Mouse (Mus musculus) heart, embryonic 14.5 days (tissue): Measurements from ENCODE around the gene Mgat4b. TPM values are rescaled to one million over a fixed set of nuclear protein-coding genes. Genes with fewer than 3 reads are reported as not detected.

ENCODE experiments used
- ATAC-seq: fragments of 200-750 bp; cut with Nextera tagmentation; 2 replicates; pipeline ENCODE4 v1.8.0; 2017; ENCODE audit warnings: low read depth, moderate TSS enrichment; ENCODE audit not compliant: insufficient number of reproducible peaks, insufficient read depth, low FRiP score
- H3K27ac ChIP-seq, 2 experiments: fragments of 200-500 bp in 1 of 2; fragments of 300-500 bp in 1 of 2; sonication (generic) in 1 of 2; replicated peaks in 1 of 2; 2 replicates each; pipeline ENCODE4 v1.5.1; 2012 to 2014; ENCODE audit warnings: low read depth in 2 of 2, low read length in 2 of 2, control low read depth in 1 of 2, mild to moderate bottlenecking in 1 of 2, mixed read lengths in 1 of 2; ENCODE audit not compliant: control insufficient read depth in 1 of 2, insufficient read depth in 1 of 2
- H3K27me3 ChIP-seq: fragments of 300-500 bp; sonication (generic); 2 replicates; pipeline ENCODE4 v1.6.1; 2014; ENCODE audit warnings: mild to moderate bottlenecking, low read length, control low read depth; ENCODE audit not compliant: control insufficient read depth, insufficient read depth
- H3K36me3 ChIP-seq: fragments of 300-500 bp; sonication (generic); 2 replicates; pipeline ENCODE4 v1.6.1; 2014; ENCODE audit warnings: mild to moderate bottlenecking, control low read depth, low read length, mixed read lengths; ENCODE audit not compliant: control insufficient read depth, insufficient read depth
- H3K4me1 ChIP-seq, 2 experiments: fragments of 200-500 bp in 1 of 2; fragments of 300-500 bp in 1 of 2; sonication (generic) in 1 of 2; 2 replicates each; pipeline ENCODE4 v1.6.1; 2012 to 2014; ENCODE audit warnings: low read length in 2 of 2, control low read depth in 1 of 2, mixed read lengths in 1 of 2; ENCODE audit not compliant: control insufficient read depth in 2 of 2, insufficient read depth in 2 of 2
- H3K4me2 ChIP-seq: fragments of 300-500 bp; sonication (generic); 2 replicates; pipeline ENCODE4 v1.6.1; 2014; ENCODE audit warnings: mild to moderate bottlenecking, low read length
- H3K4me3 ChIP-seq, 2 experiments: fragments of 200-500 bp in 1 of 2; fragments of 300-500 bp in 1 of 2; sonication (generic) in 1 of 2; 2 replicates each; pipeline ENCODE4 v1.5.1; 2012 to 2014; ENCODE audit warnings: low read length in 2 of 2, mild to moderate bottlenecking in 2 of 2, control low read depth in 1 of 2, low read depth in 1 of 2, moderate library complexity in 1 of 2; ENCODE audit not compliant: control insufficient read depth in 1 of 2, insufficient read depth in 1 of 2
- H3K9ac ChIP-seq: fragments of 300-500 bp; sonication (generic); 2 replicates; pipeline ENCODE4 v1.6.1; 2014; ENCODE audit warnings: mild to moderate bottlenecking, low read length
- H3K9me3 ChIP-seq: fragments of 300-500 bp; sonication (generic); 2 replicates; pipeline ENCODE4 v1.6.1; 2016; ENCODE audit warnings: low read length, control low read depth; ENCODE audit not compliant: control insufficient read depth
- WGBS: fragments of 180-500 bp; shearing (Covaris S2); extraction: QIAGEN DNeasy Blood & Tissue Kit; methylation state at CpG from one replicate; pipeline ENCODE4 v1.1.7; 2014; 5-methylcytosine and 5-hydroxymethylcytosine counted together
- polyA plus RNA-seq: library from polyadenylated mRNA; unstranded; fragments of >200 nt; fragmentation: Nextera tagmentation; extraction: Ambion mirVana; gene quantifications from 2 replicates; pipeline ENCODE4 v1.2.1, GENCODE M21; 2014

The Mgat4b gene
- polyA plus RNA-seq, 1 experiment from 2014 or later: 37.6 TPM

GRCm38 (mm10) chr11:50177111-50177510 lies 33.6 kb upstream of the Mgat4b start:
- no peak for ATAC-seq
- Histone ChIP-seq H3K4me3 (no peak overlapping the region), H3K9ac (no peak overlapping the region), H3K4me2 (no peak overlapping the region), H3K9me3 (no peaks in the 10 kb centered on the region), H3K36me3 (peaks cover 17% of the 10 kb centered on the region), H3K4me1 (peaks cover 0 to 7% of the 10 kb centered on the region in 2 experiments; a peak in 3 of 4 replicates), H3K27ac (no peak overlapping the region), H3K27me3 (no peaks in the 10 kb centered on the region)
- 62% methylated on average over 6 of the region's 6 CpGs for WGBS

GRCm38 (mm10) chr11:50178532-50179488 lies 31.9 kb upstream of the Mgat4b start:
- WGBS: 72% methylated on average over 5 of the region's 5 CpGs

GRCm38 (mm10) chr11:50180478-50181231 lies 30.0 kb upstream of the Mgat4b start:
- WGBS: 71% methylated on average over 6 of the region's 6 CpGs

More at GRCm38 (mm10) chr11:50178532-50179488, 31.9 kb upstream of the Mgat4b start:
- 0 out of 4 replicates have a peak overlapping the region, but pooled peaks of 1 of the 2 experiments have one; percentile 33 for H3K27ac ChIP-seq
- peaks cover 17% of the 10 kb centered on the region for H3K36me3 ChIP-seq
- H3K4me1 ChIP-seq: peaks cover 2 to 15% of the 10 kb centered on the region in 2 experiments
- H3K9ac ChIP-seq: no peak overlapping the region; the same call in 1 of the 2 replicates
- H3K4me3 ChIP-seq: no peak overlapping the region
- H3K27me3 ChIP-seq: no peaks in the 10 kb centered on the region
- no peak overlapping the region for H3K4me2 ChIP-seq
- ATAC-seq: no peak
- no peaks in the 10 kb centered on the region for H3K9me3 ChIP-seq

GRCm38 (mm10) chr11:50182702-50183101 lies 28.0 kb upstream of the Mgat4b start:
- WGBS: 77% methylated on average over 4 of the region's 4 CpGs
- Histone ChIP-seq H3K9ac (no peak overlapping the region), H3K36me3 (peaks cover 13% of the 10 kb centered on the region), H3K27ac (peak overlapping the region; percentile 10 to 14; a peak in 1 of 4 replicates), H3K4me3 (no peak overlapping the region), H3K9me3 (no peaks in the 10 kb centered on the region), H3K27me3 (no peaks in the 10 kb centered on the region), H3K4me1 (peaks cover 4 to 12% of the 10 kb centered on the region in 2 experiments; a peak in 3 of 4 replicates), H3K4me2 (no peak overlapping the region)
- no peak for ATAC-seq

More at GRCm38 (mm10) chr11:50180478-50181231, 30.0 kb upstream of the Mgat4b start:
- peaks cover 17% of the 10 kb centered on the region for H3K36me3 ChIP-seq
- H3K4me3 ChIP-seq: no peak overlapping the region
- H3K27ac ChIP-seq: no peak overlapping the region
- H3K4me2 ChIP-seq: no peak overlapping the region
- H3K4me1 ChIP-seq: peaks cover 4 to 13% of the 10 kb centered on the region in 2 experiments; a peak in 3 of 4 replicates
- H3K9me3 ChIP-seq: no peaks in the 10 kb centered on the region
- no peak overlapping the region for H3K9ac ChIP-seq
- ATAC-seq: no peak
- no peaks in the 10 kb centered on the region for H3K27me3 ChIP-seq

- H3K27me3 ChIP-seq: no peaks in the 10 kb centered on the region
- peaks cover 6% of the 10 kb centered on the region for H3K36me3 ChIP-seq
- 85% methylated on average over 3 of the region's 3 CpGs for WGBS
- H3K4me2 ChIP-seq: no peak overlapping the region
- H3K9me3 ChIP-seq: no peaks in the 10 kb centered on the region
- H3K4me1 ChIP-seq: peaks cover 4 to 12% of the 10 kb centered on the region in 2 experiments; a peak in 3 of 4 replicates
- H3K9ac ChIP-seq: no peak overlapping the region
- ATAC-seq: no peak
- H3K4me3 ChIP-seq: no peak overlapping the region
- H3K27ac ChIP-seq: no peak overlapping the region
These were observed 25.9 kb upstream of the Mgat4b start for GRCm38 (mm10) chr11:50184788-50185187.

- Histone ChIP-seq H3K4me1 (peaks cover 2 to 5% of the 10 kb centered on the region in 2 experiments; a peak in 2 of 4 replicates), H3K9me3 (no peaks in the 10 kb centered on the region), H3K27ac (no peak overlapping the region), H3K4me2 (no peak overlapping the region), H3K36me3 (peaks cover 6% of the 10 kb centered on the region), H3K9ac (no peak overlapping the region), H3K4me3 (no peak overlapping the region), H3K27me3 (no peaks in the 10 kb centered on the region)
- ATAC-seq: no peak
- 79% methylated on average over 7 of the region's 7 CpGs for WGBS
These were observed 22.0 kb upstream of the Mgat4b start for GRCm38 (mm10) chr11:50188682-50189081.

GRCm38 (mm10) chr11:50190362-50190761 lies 20.3 kb upstream of the Mgat4b start:
- Histone ChIP-seq H3K4me2 (no peak overlapping the region), H3K9ac (no peak overlapping the region), H3K4me1 (no peaks in the 10 kb centered on the region; a peak in 1 of 4 replicates), H3K36me3 (peaks cover 6% of the 10 kb centered on the region), H3K27me3 (no peaks in the 10 kb centered on the region), H3K4me3 (no peak overlapping the region), H3K27ac (no peak overlapping the region), H3K9me3 (no peaks in the 10 kb centered on the region)
- 67% methylated on average over 4 of the region's 4 CpGs for WGBS
- no peak for ATAC-seq
